Mouse (Mus musculus): ENCODE measurements around the gene Tmcc3. TPM values are rescaled to one million over a fixed set of nuclear protein-coding genes. Genes with fewer than 3 reads are reported as not detected.
"Not testable (repeated sequence)": the region's sequence is repeated elsewhere in the genome, so short reads cannot be mapped to it uniquely, and the experiment has no call there.

Gene Tmcc3
- polyA plus RNA-seq, 1 experiment: 31.5 TPM

DNA sequence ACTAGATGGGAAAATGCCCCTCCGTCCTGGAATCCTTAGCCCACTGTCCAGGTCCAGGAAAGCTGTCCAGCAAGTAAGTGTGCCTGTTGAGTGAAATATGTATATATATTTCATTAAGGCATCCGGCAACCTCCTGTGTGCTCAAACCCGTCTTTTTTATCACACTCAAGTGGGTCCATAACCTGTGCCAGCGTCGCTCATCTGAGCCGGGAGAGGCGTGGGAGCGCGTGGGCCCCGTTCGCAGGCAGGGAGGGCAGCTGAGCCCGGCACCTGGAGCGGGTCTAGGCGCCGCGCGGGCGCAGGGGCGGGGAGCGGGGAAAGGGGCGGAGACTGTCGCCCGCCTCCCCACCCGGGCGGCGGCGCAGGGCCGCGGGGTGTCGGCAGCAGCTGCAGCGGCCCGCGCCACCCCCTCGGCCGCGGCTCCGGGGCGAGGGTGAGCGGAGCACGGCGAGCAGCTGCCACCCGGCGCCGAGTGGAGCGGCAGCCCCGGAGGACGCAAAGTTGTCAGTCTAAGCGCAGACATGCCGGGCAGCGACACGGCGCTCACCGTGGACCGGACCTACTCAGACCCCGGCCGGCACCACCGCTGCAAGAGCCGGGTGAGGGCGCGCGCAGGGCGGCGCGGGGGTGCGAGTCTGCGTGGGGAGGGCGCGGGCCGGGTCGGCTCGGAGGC lies 202.9 kb downstream of the Tmcc3 start:
- no peak for DNase-seq (ENCODE audit: low read depth)

DNA sequence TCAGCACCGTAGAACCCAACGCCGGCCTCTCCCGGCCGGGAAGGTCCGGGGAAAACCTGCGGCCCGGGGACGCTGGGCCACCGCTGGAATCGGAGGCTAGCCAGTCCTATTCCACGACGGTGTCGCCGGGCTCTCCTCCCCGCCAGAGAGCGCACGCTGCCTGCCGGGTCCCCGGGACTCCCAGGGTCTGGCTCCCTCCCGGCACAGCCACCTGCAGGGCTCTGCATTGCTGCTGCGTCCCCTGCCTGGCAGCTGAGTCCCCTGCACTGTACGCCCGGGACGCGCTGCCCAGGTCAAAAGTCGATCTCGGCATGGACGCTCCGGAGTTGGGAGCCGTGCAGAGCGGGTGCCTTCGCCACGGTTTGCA lies 203.4 kb downstream of the Tmcc3 start:
- DNase-seq (ENCODE audit: low read depth): no peak

GRCm38 (mm10) chr10:94515583-94515982 lies 203.8 kb downstream of the Tmcc3 start:
- no peak for DNase-seq (ENCODE audit: low read depth)

GRCm38 (mm10) chr10:94519887-94520286 lies 208.1 kb downstream of the Tmcc3 start:
- no peak for DNase-seq (ENCODE audit: low read depth)

DNA sequence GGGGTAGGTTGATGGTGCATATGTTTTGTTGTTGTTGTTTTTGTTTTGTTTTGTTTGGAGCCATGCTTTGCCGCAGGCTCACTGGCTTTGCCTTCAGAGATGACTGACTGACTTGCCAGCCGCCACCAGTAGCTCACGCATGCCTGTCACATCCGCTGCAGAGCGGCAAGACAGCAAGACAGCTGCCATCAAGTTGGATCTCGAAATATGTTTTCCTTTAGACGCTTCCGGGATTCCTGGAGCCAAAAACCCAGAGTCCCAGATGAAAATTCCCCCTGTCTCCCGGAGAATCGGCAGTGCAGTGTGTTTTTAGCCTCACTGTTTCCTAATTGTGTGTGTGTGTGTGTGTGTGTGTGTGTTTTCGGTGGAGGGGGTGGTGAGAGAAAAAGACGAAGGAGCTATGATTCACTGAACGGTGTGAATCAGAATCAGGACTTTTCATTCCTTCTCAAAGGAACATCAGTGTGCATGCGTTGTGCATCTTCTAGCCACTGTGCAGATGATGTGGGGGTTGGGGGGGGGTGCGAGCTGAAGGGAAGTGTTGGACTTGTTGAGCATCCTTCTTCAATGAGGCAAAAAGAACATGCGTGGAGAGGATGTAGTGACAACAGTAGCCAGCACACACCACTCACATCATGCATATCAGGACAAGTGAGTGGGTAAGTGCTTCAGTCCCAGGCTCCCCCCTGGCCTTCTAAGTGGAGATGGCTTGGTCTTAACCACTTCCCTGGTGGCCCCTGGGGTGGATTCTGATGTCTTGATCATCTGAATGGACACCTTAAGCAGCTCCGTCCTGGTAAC lies 208.8 kb downstream of the Tmcc3 start:
- no peak for DNase-seq (ENCODE audit: low read depth)

DNA sequence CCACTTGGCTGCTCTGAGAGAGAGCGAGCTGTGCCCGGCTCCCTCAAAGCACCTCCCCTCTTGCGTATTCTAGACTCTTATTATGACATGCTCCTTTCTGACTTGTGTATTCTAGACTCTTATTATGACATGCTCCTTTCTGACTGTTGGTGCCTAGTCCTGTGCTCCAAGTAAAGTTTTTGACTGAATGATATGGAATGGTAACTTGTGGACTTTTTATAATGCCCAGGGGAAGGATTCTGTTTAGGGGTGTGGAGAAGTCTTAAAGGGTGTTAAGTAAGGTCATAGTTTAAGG lies 209.3 kb downstream of the Tmcc3 start:
- no peak for DNase-seq (ENCODE audit: low read depth)

DNA sequence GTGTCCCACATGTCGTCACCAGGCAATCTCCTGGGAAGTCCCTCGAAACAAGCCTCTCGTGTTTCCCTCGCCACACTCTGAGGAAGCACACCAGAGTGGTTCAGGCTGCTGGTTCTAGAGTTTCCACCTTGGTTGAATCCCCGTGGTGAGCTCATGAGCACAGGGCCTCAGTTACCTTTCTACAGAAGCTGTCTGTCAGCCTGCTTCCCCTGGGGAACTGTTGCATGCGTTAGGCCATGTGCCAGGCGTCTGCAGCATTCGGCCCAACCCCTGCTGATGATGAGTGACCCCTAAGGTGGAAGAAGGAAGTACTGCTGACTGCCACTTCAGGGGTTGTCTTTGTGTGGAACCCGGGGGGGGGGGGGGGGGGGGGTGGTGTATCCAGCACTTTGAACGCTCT lies 210.0 kb downstream of the Tmcc3 start:
- DNase-seq (ENCODE audit: low read depth): no peak

DNA sequence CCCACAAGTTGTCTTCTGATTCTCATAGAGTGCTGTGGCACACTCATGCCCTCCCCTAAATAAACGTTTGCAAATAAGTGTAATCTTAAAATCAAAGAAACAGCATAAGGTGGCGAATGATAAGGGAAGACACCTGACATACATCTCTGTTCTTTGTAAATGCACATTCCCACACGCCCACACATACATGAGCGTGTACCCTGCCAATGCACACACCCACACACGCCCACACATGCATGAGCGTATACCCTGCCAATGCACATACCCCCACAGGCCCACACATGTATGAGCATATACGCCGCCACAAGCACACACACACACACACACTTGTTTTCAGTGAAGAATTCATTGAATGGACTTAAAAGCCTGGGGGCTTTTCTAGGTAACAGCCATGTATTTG lies 211.5 kb downstream of the Tmcc3 start:
- no peak for DNase-seq (ENCODE audit: low read depth)

DNA sequence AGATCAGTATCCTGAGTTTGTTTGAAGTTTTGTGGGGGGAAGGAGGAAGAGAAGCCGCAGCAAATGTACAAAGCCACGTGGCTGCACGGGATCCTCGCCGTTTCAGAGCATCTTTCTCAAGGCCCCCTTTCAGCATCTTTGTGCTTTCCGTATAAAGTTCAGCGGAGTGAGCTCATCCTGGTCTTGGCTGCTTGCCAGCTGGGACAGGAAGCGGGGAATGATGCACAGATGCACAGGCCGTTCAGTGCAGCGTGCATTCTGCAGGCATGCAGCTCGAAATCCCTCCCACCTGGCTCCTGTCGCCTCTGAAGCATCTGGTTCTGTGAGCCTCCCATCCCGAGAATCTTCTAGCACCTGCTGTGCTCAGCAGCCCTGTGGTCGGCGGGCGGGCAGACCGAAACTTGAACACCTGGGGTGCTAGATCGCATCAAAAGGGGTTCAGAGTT lies 212.0 kb downstream of the Tmcc3 start:
- DNase-seq (ENCODE audit: low read depth): no peak

- DNase-seq (ENCODE audit: low read depth): no peak
These were observed 213.2 kb downstream of the Tmcc3 start for GRCm38 (mm10) chr10:94524966-94525365.

- no peak for DNase-seq (ENCODE audit: low read depth)
These were observed 214.0 kb downstream of the Tmcc3 start for GRCm38 (mm10) chr10:94525784-94526183.

GRCm38 (mm10) chr10:94526834-94527233 lies 215.1 kb downstream of the Tmcc3 start:
- no peak for DNase-seq (ENCODE audit: low read depth)

GRCm38 (mm10) chr10:94527248-94527647 lies 215.5 kb downstream of the Tmcc3 start:
- no peak for DNase-seq (ENCODE audit: low read depth)

DNA sequence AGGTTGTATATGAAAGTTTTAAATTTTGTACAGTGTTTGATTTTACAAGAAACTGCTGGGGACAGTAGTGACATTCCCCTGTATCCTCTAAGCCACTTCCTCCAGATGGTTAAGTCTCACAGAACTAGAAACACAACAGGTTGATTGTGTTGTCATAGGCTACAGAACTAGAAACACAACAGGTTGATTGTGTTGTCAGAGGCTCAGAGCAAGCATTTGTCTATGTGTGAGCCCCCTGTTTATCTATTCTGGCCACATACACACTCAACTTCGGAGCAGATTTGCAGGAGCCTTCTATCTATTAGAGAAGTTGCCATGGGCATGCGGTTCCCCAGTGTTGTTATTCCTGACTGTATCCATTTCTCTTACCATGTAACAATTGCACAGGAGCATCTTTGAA lies 218.3 kb downstream of the Tmcc3 start:
- DNase-seq (ENCODE audit: low read depth): no peak

DNA sequence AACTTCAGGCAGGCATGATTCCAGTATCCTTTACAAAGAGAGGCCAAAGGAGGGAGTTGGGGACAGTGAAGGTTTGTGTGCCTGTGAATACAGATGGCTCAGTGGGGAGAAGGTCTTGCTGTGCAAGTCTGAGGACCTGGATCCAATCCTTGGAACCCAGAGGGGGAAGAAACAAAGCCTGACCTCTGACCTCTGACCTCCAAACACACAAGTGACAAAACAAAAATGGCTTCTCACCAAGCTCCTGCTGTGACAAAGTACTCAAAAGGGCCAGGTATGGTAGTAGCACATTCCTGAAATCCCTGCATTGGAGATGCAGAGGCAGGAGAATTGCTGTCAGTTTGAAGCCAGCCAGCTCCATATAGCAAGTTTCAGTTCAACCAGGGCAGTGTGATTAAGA lies 219.7 kb downstream of the Tmcc3 start:
- no peak for DNase-seq (ENCODE audit: low read depth)

DNA sequence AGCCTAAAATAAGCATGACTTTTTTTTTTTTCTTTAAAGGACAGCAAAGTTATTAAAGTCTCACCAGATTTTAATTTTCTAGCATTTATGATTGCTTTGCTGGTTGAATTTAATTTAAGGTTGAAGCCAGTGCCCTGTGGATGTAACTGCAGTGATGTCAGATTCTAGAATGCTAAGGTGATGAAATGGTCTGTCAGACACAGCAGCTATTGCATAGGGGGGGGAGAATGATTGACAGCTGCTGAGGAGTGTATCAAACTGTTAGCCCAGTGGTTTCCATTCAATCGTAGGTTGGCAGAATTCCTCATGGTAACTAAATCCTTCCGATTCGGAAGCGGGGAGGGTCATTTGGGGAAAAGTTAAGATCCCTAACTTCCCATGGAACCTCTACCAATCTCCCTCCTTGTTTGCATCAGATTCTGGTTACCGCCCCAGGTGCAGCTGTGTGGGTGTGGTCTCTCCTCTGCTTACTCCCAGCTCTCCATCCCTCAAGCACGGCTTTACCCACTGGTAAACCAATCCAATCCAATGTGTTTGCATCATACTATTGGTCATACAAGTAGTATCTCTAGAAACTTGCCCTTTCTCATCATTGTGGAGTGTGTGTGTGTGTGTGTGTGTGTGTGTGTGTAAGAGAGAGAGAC lies 221.5 kb downstream of the Tmcc3 start:
- DNase-seq (ENCODE audit: low read depth): no peak

DNA sequence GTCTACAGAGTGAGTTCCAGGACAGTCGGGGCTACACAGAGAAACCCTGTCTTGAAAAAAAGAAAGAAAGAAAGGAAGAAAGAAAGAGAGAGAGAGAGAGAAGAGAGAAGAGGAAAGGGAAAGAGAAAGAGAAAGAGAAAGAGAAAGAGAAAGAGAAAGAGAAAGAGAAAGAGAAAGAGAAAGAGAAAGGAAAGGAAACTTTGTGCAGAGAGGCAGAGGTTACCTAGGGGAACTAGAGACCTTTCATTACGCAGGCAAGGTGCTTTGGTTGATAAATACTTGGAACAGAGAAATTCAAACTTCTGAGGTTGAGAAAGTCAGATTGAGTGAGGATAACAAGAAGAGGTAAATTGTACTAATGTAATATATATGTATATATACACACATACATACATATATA lies 226.9 kb downstream of the Tmcc3 start:
- DNase-seq (ENCODE audit: low read depth): not testable (repeated sequence)

DNA sequence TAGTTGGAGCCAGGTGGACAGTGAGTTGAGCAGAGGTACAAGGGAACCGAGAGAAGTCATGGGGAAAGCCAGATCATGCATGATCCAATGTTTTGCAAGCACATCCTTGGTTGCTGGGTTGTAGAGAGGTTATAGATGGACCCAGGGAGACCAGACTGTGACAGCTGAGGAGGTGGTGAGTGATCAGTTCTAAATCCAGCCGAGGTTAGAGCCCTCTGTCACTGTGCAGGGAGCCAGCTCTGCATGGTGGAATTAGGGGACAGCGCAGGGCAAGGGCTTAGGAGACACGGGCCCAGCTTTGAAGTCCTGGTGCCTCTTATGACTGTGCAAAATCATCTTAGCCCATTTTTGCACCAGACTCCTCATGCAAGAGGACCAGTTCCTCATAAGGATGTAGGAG lies 228.5 kb downstream of the Tmcc3 start:
- DNase-seq (ENCODE audit: low read depth): no peak

DNA sequence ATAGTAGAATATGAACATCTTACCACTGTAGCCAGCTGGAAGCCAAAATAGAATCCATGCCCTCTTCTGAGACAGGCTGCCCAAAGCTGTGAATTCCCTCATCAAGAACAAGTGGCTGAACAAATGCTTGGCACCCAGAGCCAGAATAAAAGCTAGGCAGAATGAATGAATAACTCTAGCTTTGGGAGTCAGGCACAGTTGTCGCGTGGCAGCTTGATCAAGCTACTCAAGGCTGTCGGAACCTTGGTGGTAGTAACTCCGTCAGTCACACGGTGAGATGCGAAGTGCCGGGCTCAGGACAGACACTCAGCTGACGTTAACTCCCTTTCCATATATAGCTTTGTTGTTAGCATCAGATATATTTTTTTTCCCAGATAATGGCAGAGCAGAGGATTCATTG lies 232.2 kb downstream of the Tmcc3 start:
- DNase-seq (ENCODE audit: low read depth): no peak

DNA sequence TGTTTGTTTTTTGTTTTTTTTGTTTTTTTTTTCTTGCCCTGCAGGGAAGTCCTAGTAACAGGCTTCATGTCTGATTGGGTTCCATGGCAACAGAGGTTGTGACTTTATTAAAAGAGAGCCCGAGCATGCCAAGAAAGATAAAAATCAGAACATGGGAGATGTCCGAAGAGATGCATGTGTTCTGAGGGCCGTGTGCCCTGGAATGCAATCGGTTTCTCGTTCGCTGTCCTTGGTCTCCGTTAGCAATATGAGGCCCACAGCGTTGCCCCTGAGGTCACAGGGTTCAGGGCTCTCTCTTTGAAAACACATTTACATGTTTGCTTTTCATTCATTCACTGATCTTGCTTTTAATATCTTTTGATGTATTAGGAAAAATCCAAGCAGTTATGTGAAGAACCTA lies 233.1 kb downstream of the Tmcc3 start:
- no peak for DNase-seq (ENCODE audit: low read depth)

GRCm38 (mm10) chr10:94545259-94546019 lies 233.7 kb downstream of the Tmcc3 start:
- DNase-seq (ENCODE audit: low read depth): no peak

DNA sequence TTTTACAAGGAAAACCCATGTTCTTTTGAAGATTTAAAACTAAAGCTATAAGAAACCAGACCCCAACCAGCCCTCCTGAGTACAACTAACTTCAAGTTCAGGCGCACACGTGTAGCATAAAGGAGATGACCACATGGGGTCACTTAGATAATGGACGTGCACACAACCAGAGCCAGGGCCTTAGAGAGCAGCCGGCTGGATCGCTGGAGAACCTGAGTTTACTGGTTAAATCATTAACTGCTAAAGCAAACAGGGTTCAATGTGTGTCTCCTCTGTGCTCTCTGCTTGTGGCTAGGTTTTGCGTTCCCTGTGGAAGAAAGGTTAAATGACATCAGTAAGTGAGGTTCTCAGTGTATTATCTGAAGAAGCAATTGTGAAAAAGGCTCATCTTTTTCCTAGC lies 234.9 kb downstream of the Tmcc3 start:
- DNase-seq (ENCODE audit: low read depth): no peak

All from gonadal fat pad, adult 2 months (tissue).